Mouse (Mus musculus): ENCODE data around the gene B4galt5.

B4galt5 gene

GRCm38 (mm10) chr2:167304651-167305381 lies 44.2 kb downstream of the B4galt5 start:
- DNase-seq (ENCODE audit: low read depth, low spot score) = no peak

DNA sequence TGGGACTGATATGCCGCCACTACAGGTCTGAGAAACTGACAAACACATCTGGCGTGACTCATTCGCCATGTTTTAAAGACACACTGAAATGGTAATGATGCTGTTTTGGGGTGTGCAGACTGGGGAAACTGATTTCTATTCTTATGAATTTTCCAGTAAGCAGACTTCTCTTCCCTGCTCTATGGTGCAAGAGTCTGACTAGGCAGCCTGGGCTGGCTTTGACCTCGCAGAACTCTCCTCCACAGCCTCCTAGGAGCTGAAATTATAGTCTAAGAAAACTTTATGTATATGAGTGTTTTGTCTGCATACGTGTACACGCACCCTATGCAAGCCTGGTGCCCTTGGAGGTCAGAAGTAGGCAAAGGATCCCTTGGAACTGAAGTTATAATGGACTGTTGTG lies 45.2 kb downstream of the B4galt5 start:
- no peak for DNase-seq (ENCODE audit: low read depth, low spot score)

- no peak for DNase-seq (ENCODE audit: low read depth, low spot score)
Observed at GRCm38 (mm10) chr2:167303196-167303595, 45.8 kb downstream of the B4galt5 start.

DNA sequence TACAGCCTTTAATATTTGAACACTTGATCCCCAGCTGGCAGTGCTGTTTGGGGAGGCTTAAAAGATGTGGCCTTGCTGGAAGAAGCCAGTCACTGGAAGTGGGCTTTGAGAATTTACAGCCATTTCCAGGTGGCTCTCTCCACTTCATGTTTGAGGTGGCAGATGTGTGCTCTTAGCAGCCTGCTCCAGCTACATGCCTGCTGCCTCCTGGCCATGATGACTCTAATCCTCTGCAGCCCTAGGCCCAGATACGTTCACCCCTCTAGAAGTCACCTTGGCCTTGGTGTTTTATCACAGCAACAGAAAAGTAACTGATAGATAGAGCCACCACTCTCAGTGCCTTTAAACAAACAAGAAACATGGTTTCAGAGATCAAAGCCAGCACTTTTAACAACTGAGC lies 46.3 kb downstream of the B4galt5 start:
- DNase-seq (ENCODE audit: low read depth, low spot score) = no peak

DNA sequence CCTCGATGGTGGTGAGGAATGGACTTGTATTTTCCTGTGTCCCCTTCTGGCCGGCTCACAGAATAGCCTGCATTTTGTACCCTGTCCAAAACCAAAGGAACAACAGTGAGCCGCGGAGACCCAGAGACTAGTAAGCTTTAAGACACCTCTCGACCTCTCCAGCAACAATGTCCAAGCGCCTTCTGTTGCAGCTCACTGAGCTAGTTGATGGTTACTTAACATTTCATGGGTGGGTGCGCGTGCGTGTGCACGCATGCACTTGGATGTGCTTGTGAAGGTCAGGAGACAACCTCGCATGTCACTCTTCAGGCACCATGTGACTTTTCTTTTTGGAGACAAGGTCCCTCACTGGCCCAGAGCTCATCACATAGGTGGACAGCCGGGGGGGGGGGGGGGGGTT lies 47.0 kb downstream of the B4galt5 start:
- no peak for DNase-seq (ENCODE audit: low read depth, low spot score)

- DNase-seq (ENCODE audit: low read depth, low spot score) = no peak
Observed at GRCm38 (mm10) chr2:167301601-167302000, 47.4 kb downstream of the B4galt5 start.

GRCm38 (mm10) chr2:167300943-167301497 lies 48.0 kb downstream of the B4galt5 start:
- no peak for DNase-seq (ENCODE audit: low read depth, low spot score)

DNA sequence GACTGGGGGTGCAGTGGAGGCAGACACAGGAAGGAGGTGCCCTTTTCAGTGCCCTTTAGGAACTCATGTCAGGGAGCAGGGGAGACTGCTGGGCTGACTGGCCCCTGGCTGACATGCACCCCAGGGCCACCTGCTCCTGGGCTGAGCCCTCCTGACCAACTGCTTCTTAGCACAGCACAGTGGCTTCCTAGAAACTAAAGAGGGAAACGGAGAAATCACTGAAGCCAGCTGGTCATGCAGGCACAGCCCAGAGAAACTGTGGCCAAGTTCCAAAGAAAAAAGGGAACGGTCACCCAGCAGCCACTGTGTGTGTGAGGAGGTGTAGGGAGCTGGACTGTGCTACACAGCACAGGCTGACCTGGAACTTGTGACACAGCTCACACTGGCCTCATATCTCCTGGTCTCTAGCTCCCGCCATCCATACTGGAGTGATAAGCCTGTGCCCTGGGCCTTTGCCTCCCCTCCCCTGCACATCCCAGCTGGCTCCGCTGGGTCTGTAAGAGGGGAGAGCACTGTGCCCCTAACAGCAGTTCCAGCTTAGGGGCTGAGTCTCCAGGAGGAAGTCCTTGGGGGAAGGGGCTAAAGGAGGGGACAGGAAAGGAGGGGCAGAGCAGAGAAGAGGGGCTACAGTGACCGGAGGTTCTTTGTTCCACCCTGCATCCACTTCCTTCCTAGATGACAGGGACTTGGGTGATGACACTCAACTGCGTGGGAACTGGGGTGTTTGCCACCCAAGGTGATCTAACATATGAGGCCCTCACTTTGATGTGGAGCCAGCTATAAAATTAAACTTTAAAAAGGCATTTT lies 48.9 kb downstream of the B4galt5 start:
- DNase-seq (ENCODE audit: low read depth, low spot score) = no peak

- DNase-seq (ENCODE audit: low read depth, low spot score) = no peak
Observed at GRCm38 (mm10) chr2:167298729-167299705, 50.0 kb downstream of the B4galt5 start.

GRCm38 (mm10) chr2:167297985-167298384 lies 51.0 kb downstream of the B4galt5 start:
- DNase-seq (ENCODE audit: low read depth, low spot score) = no peak

DNA sequence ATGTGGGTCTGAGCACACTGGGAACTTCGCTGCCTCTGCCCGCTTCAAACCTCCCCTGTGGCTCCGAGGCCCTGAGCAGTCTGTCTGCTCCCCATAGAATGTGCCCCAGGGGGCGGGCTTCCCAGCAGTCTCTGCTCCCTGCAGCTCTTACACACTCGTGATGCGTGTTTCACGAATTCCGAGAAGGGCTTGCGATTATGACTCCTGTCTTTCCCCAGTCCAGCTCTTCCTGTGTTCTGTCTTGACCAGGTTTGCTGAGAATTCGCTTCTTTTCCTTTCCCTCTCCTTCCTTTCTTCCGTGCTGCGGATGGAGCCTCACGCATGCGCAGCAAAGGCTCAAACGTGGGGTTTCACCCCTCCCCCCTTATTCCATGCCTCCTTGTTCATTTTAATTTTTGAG lies 54.1 kb downstream of the B4galt5 start:
- no peak for DNase-seq (ENCODE audit: low read depth, low spot score)

GRCm38 (mm10) chr2:167294216-167294615 lies 54.8 kb downstream of the B4galt5 start:
- DNase-seq (ENCODE audit: low read depth, low spot score) = no peak

GRCm38 (mm10) chr2:167293289-167294085 lies 55.5 kb downstream of the B4galt5 start:
- DNase-seq (ENCODE audit: low read depth, low spot score) = no peak

DNA sequence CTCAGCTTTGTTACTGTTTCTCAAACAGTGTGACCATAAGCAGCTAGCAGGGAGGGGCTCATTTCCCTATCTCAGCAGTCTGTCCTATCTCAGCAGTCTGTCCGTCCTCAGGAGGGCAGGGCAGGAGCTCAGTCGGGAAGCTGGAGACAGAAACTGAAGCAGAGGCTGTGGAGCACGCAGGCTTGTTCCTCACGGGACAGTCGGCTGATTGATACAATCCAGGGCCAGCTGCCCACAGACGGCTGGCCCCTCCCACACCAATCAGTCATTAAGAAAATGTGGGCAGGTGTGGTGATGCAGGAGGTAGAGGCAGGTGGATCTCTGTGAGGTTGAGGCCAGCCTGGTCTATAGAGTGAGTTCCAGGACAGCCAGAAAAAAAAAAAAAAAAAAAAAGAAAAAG lies 56.1 kb downstream of the B4galt5 start:
- DNase-seq (ENCODE audit: low read depth, low spot score) = no peak

- no peak for DNase-seq (ENCODE audit: low read depth, low spot score)
Observed at GRCm38 (mm10) chr2:167292151-167292591, 56.8 kb downstream of the B4galt5 start.

DNA sequence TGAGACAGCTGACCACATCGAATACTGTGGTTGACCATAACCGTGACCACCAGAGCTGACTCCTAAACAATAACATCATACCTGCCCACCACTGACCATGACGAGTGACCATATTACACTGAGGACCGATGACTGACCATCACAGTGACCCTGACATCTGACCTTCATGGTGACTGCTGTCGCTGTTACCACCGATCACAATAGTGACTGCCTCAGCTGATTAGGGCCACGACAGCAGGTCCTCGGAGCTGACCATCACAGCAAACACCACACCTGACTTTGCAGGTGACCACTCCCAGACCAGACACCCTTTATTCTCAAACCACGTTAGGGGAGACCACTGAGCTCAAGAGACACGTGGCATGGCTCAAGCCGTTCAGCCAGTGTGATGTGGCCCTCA lies 57.3 kb downstream of the B4galt5 start:
- DNase-seq (ENCODE audit: low read depth, low spot score) = no peak

GRCm38 (mm10) chr2:167281461-167281860 lies 67.5 kb downstream of the B4galt5 start:
- no peak for DNase-seq (ENCODE audit: low read depth, low spot score)

DNA sequence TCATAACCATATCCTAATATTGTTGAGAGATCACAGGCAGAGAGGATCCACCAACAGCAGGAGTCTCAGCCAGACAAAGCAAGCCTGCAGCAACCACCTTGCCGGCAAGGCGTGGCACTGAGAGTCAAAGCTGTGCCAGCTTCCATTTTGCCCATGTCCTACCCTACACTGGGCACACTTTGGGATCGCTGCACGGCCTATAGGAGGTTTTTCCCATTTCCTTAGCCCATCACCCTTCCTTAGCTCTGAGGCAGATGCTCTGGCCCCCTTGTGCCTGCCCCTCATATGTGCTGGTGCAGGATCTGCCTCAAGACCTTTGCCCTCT lies 68.0 kb downstream of the B4galt5 start:
- DNase-seq (ENCODE audit: low read depth, low spot score) = no peak

DNA sequence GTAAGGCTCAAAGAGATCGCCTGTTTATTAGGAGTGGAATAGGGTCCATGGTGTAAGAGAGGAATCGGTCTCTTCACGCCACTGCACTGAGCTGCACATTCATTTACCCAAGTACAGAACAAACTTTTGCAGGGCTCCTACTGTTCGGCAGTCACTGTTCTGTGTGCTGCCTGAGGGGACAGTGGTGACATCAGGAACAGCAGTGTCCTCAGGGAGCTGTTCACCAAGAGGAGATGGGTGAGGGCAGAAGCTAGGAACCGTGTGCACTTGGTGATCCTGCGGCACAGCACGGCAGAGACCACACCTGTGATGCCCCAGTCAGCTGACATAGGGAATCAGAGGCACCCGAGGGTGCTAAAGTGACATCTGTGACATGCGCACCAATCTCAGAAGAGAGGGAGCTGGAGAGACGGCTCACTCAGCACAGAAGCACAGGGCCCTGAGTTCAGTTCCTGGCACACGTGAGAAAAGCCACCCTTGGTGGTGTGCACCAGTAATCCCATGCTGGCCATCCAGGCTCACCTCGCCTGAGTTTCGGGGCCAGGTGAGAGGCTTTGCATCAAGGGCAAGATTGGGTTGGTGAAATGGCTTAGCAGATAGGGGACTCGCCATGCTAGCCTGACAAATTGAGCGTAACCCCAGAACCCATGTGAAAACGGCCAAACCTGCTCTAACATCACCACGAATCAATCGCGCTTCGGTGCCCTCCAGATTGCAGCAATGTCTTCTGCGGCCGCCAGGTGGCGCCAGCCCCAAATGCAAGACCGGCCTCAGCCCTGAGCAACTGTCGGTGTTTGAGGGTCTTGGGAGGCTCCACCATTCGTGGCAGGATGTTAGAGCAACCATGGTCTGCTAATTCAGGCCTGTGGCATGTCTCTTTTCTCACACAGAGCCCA lies 68.6 kb downstream of the B4galt5 start:
- DNase-seq (ENCODE audit: low read depth, low spot score) = peak; percentile 77

Data from A20 (cell line).